Mouse (Mus musculus) lung, postnatal 4 days (tissue): ENCODE data around the gene Sec16a.

Experiments used
- DNase-seq, 2 experiments: peaks; one replicate each; pipeline ENCODE4 v3.0.0; 2021

Gene Sec16a

GRCm38 (mm10) chr2:26472312-26473090 lies 27.5 kb upstream of the Sec16a start:
- no peak for DNase-seq

- DNase-seq: no peak
Measured at GRCm38 (mm10) chr2:26471652-26472285, 26.8 kb upstream of the Sec16a start.

- no peak for DNase-seq
Measured at GRCm38 (mm10) chr2:26470967-26471366, 26.0 kb upstream of the Sec16a start.

GRCm38 (mm10) chr2:26468376-26468775 lies 23.4 kb upstream of the Sec16a start:
- DNase-seq: no peak

GRCm38 (mm10) chr2:26463412-26463811 lies 18.4 kb upstream of the Sec16a start:
- no peak for DNase-seq

- no peak for DNase-seq
Measured at GRCm38 (mm10) chr2:26462980-26463379, 18.0 kb upstream of the Sec16a start.

- DNase-seq: peak in 1 of 2 experiments; percentile 51
Measured at GRCm38 (mm10) chr2:26461667-26462066, 16.7 kb upstream of the Sec16a start.

- DNase-seq: no peak
Measured at GRCm38 (mm10) chr2:26460837-26461236, 15.8 kb upstream of the Sec16a start.

GRCm38 (mm10) chr2:26460097-26460646 lies 15.2 kb upstream of the Sec16a start:
- peak in 1 of 2 experiments; percentile 57 for DNase-seq

- peak in 1 of 2 experiments; percentile 73 for DNase-seq
Measured at GRCm38 (mm10) chr2:26459478-26459877, 14.5 kb upstream of the Sec16a start.

- peak; percentile 74 to 86 for DNase-seq
Measured at GRCm38 (mm10) chr2:26458402-26459124, 13.5 kb upstream of the Sec16a start.

GRCm38 (mm10) chr2:26449121-26450060 lies 4.4 kb upstream of the Sec16a start:
- peak; percentile 67 to 81 for DNase-seq

GRCm38 (mm10) chr2:26447451-26447850 lies 2.4 kb upstream of the Sec16a start:
- DNase-seq: no peak

GRCm38 (mm10) chr2:26446671-26447070 lies 1.7 kb upstream of the Sec16a start:
- no peak for DNase-seq

- DNase-seq: peak; percentile 94 to 97
Measured at GRCm38 (mm10) chr2:26445666-26446445, 840 bp upstream of the Sec16a start.

- peak in 1 of 2 experiments; percentile 42 for DNase-seq
Measured at GRCm38 (mm10) chr2:26444368-26444767, 648 bp downstream of the Sec16a start.

- DNase-seq: no peak
Measured at GRCm38 (mm10) chr2:26443876-26444275, 1.1 kb downstream of the Sec16a start.

GRCm38 (mm10) chr2:26442843-26443242 lies 2.2 kb downstream of the Sec16a start:
- no peak for DNase-seq

- DNase-seq: no peak
Measured at GRCm38 (mm10) chr2:26441688-26442087, 3.3 kb downstream of the Sec16a start.

- no peak for DNase-seq
Measured at GRCm38 (mm10) chr2:26441261-26441660, 3.8 kb downstream of the Sec16a start.

- peak in 1 of 2 experiments; percentile 16 for DNase-seq
Measured at GRCm38 (mm10) chr2:26439671-26440070, 5.3 kb downstream of the Sec16a start.
